Mouse (Mus musculus) MEL (cell line): ENCODE results near the gene Gamt.

Experiments used
- CTCF ChIP-seq, 3 experiments: IDR thresholded peaks in 2 of 3; conservative IDR thresholded peaks in 1 of 3; 2 replicates each; pipeline ENCODE4 v1.5.1; 2011 to 2012; ENCODE audit warnings: low read length in 3 of 3, low read depth in 2 of 3, mild to moderate bottlenecking in 2 of 3, improper control_type of control experiment in 1 of 3, inconsistent platforms in 1 of 3, mixed read lengths in 1 of 3, moderate library complexity in 1 of 3; ENCODE audit not compliant: control insufficient read depth in 1 of 3, insufficient read depth in 1 of 3, poor library complexity in 1 of 3, severe bottlenecking in 1 of 3
- EP300 ChIP-seq, 2 experiments: IDR thresholded peaks; 2 replicates each; pipeline ENCODE4 v1.6.1; 2011; ENCODE audit warnings: improper control_type of control experiment in 2 of 2, low read length in 2 of 2, low read depth in 1 of 2, mild to moderate bottlenecking in 1 of 2
- MYC ChIP-seq: IDR thresholded peaks from 2 replicates; pipeline ENCODE4 v1.6.1; 2011; ENCODE audit warnings: low read depth, mild to moderate bottlenecking, low read length, improper control_type of control experiment, moderate library complexity
- POLR2A ChIP-seq, 2 experiments: IDR thresholded peaks; 2 replicates each; pipeline ENCODE4 v1.6.1; 2011 to 2012; ENCODE audit warnings: low read length in 2 of 2, mild to moderate bottlenecking in 2 of 2, control low read depth in 1 of 2, improper control_type of control experiment in 1 of 2, low read depth in 1 of 2, moderate library complexity in 1 of 2; ENCODE audit not compliant: control insufficient read depth in 1 of 2, insufficient read depth in 1 of 2, poor library complexity in 1 of 2
- UBTF ChIP-seq: IDR thresholded peaks from 2 replicates; pipeline ENCODE4 v1.6.1; 2012; ENCODE audit warnings: low read depth, mild to moderate bottlenecking, inconsistent platforms, low read length, improper control_type of control experiment, moderate library complexity, borderline replicate concordance; ENCODE audit not compliant: insufficient read depth
- ZKSCAN1 ChIP-seq: IDR thresholded peaks from 2 replicates; pipeline ENCODE4 v1.6.1; 2012; ENCODE audit warnings: low read depth, mild to moderate bottlenecking, inconsistent platforms, low read length, improper control_type of control experiment, moderate library complexity
- ZMIZ1 ChIP-seq: IDR thresholded peaks from 2 replicates; pipeline ENCODE4 v1.6.1; 2012; ENCODE audit warnings: low read depth, mild to moderate bottlenecking, inconsistent platforms, low read length, improper control_type of control experiment, moderate library complexity

GRCm38 (mm10) chr10:80259861-80260641 is 761 bp downstream of the Gamt start:
- TF ChIP-seq EP300 (IDR thresholded peaks at IDR 0.05; ENCODE audit: low read depth in 1 of 2, low read length in 2 of 2) (no peak), ZMIZ1 (no peak), UBTF (no peak), CTCF (IDR thresholded peaks at IDR 0.05 in 2 of 3, conservative IDR thresholded peaks at IDR 0.05 in 1 of 3; ENCODE audit: control insufficient read depth in 1 of 3, insufficient read depth in 1 of 3, low read depth in 2 of 3, low read length in 3 of 3, poor library complexity in 1 of 3, severe bottlenecking in 1 of 3) (no peak), MYC (no peak), POLR2A (IDR thresholded peaks at IDR 0.05; ENCODE audit: control insufficient read depth in 1 of 2, insufficient read depth in 1 of 2, low read depth in 1 of 2, low read length in 2 of 2, poor library complexity in 1 of 2) (no peak), ZKSCAN1 (no peak)
